Mouse (Mus musculus): ENCODE results near the gene Enah. TPM values are rescaled to one million over a fixed set of nuclear protein-coding genes. Genes with fewer than 3 reads are reported as not detected.

Gene Enah
- polyA plus RNA-seq, 1 experiment from 2014 or later: 36.1 TPM

- Histone ChIP-seq H3K9ac (no peak overlapping the region), H3K4me3 (no peak overlapping the region), H3K27ac (no peak overlapping the region), H3K27me3 (replicated peaks) (no peaks in the 10 kb centered on the region), H3K9me3 (no peaks in the 10 kb centered on the region), H3K4me1 (peaks cover 11% of the 10 kb centered on the region), H3K4me2 (no peak overlapping the region), H3K36me3 (replicated peaks) (no peaks in the 10 kb centered on the region)
- no peak for ATAC-seq (replicated peaks)
- WGBS: 76% methylated on average over 7 of the region's 7 CpGs
These were observed 30.0 kb upstream of the Enah start for GRCm38 (mm10) chr1:182049813-182050212.

- no peak overlapping the region for H3K4me3 ChIP-seq
- H3K4me2 ChIP-seq: no peak overlapping the region
- no peak overlapping the region for H3K27ac ChIP-seq
- 87% methylated on average over 4 of the region's 4 CpGs for WGBS
- H3K9me3 ChIP-seq: no peaks in the 10 kb centered on the region
- H3K27me3 ChIP-seq (replicated peaks): no peaks in the 10 kb centered on the region
- H3K4me1 ChIP-seq: peaks cover 11% of the 10 kb centered on the region
- no peak for ATAC-seq (replicated peaks)
- H3K9ac ChIP-seq: no peak overlapping the region
- H3K36me3 ChIP-seq (replicated peaks): no peaks in the 10 kb centered on the region
These were observed 28.3 kb upstream of the Enah start for GRCm38 (mm10) chr1:182048101-182048500.

GRCm38 (mm10) chr1:182047016-182047690 is 27.4 kb upstream of the Enah start:
- no peak overlapping the region for H3K4me2 ChIP-seq
- H3K9me3 ChIP-seq: no peaks in the 10 kb centered on the region
- ATAC-seq (replicated peaks): no peak
- H3K36me3 ChIP-seq (replicated peaks): no peaks in the 10 kb centered on the region
- H3K4me3 ChIP-seq: no peak overlapping the region
- no peaks in the 10 kb centered on the region for H3K27me3 ChIP-seq (replicated peaks)
- H3K4me1 ChIP-seq: peaks cover 11% of the 10 kb centered on the region
- no peak overlapping the region for H3K9ac ChIP-seq
- WGBS: 86% methylated on average over 3 of the region's 3 CpGs
- H3K27ac ChIP-seq: no peak overlapping the region

GRCm38 (mm10) chr1:182045208-182045607 is 25.4 kb upstream of the Enah start:
- WGBS: 48% methylated on average over 4 of the region's 4 CpGs
- H3K9ac ChIP-seq: no peak overlapping the region
- ATAC-seq (replicated peaks): no peak
- no peaks in the 10 kb centered on the region for H3K9me3 ChIP-seq
- H3K4me3 ChIP-seq: no peak overlapping the region
- H3K27ac ChIP-seq: 0 out of 2 replicates have a peak overlapping the region, but pooled peaks have one; percentile 0
- H3K4me1 ChIP-seq: peaks cover 11% of the 10 kb centered on the region
- H3K4me2 ChIP-seq: no peak overlapping the region
- H3K27me3 ChIP-seq (replicated peaks): no peaks in the 10 kb centered on the region
- no peaks in the 10 kb centered on the region for H3K36me3 ChIP-seq (replicated peaks)

GRCm38 (mm10) chr1:182040538-182040937 is 20.7 kb upstream of the Enah start:
- ATAC-seq (replicated peaks): no peak
- H3K27ac ChIP-seq: no peak overlapping the region
- no peak overlapping the region for H3K4me3 ChIP-seq
- no peaks in the 10 kb centered on the region for H3K27me3 ChIP-seq (replicated peaks)
- no peak overlapping the region for H3K4me2 ChIP-seq
- 93% methylated on average over 3 of the region's 3 CpGs for WGBS
- no peaks in the 10 kb centered on the region for H3K36me3 ChIP-seq (replicated peaks)
- H3K9ac ChIP-seq: no peak overlapping the region
- H3K4me1 ChIP-seq: peaks cover 7% of the 10 kb centered on the region
- no peaks in the 10 kb centered on the region for H3K9me3 ChIP-seq

- Histone ChIP-seq H3K9me3 (no peaks in the 10 kb centered on the region), H3K4me2 (no peak overlapping the region), H3K27ac (no peak overlapping the region), H3K4me1 (no peaks in the 10 kb centered on the region), H3K9ac (no peak overlapping the region), H3K4me3 (no peak overlapping the region), H3K27me3 (replicated peaks) (no peaks in the 10 kb centered on the region), H3K36me3 (replicated peaks) (no peaks in the 10 kb centered on the region)
- ATAC-seq (replicated peaks): no peak
These were observed 12.0 kb upstream of the Enah start for GRCm38 (mm10) chr1:182031757-182032156.

- Histone ChIP-seq H3K27me3 (replicated peaks) (no peaks in the 10 kb centered on the region), H3K36me3 (replicated peaks) (no peaks in the 10 kb centered on the region), H3K27ac (no peak overlapping the region), H3K9me3 (no peaks in the 10 kb centered on the region), H3K4me2 (no peak overlapping the region), H3K9ac (no peak overlapping the region), H3K4me3 (no peak overlapping the region), H3K4me1 (no peaks in the 10 kb centered on the region)
- ATAC-seq (replicated peaks): no peak
- 83% methylated on average over 6 of the region's 6 CpGs for WGBS
These were observed 11.3 kb upstream of the Enah start for GRCm38 (mm10) chr1:182031066-182031465.

GRCm38 (mm10) chr1:182029989-182030649 is 10.3 kb upstream of the Enah start:
- H3K36me3 ChIP-seq (replicated peaks): no peaks in the 10 kb centered on the region

GRCm38 (mm10) chr1:182028231-182029210 is 8.7 kb upstream of the Enah start:
- ATAC-seq (replicated peaks): no peak

More at GRCm38 (mm10) chr1:182029989-182030649, 10.3 kb upstream of the Enah start:
- H3K4me2 ChIP-seq: no peak overlapping the region
- no peak overlapping the region for H3K4me3 ChIP-seq
- no peaks in the 10 kb centered on the region for H3K27me3 ChIP-seq (replicated peaks)
- no peak overlapping the region for H3K9ac ChIP-seq
- H3K4me1 ChIP-seq: no peaks in the 10 kb centered on the region
- 73% methylated on average over 5 of the region's 5 CpGs for WGBS
- no peak for ATAC-seq (replicated peaks)
- no peaks in the 10 kb centered on the region for H3K9me3 ChIP-seq
- H3K27ac ChIP-seq: no peak overlapping the region

GRCm38 (mm10) chr1:182027426-182027979 is 7.7 kb upstream of the Enah start:
- Histone ChIP-seq H3K36me3 (replicated peaks) (no peaks in the 10 kb centered on the region), H3K4me1 (no peaks in the 10 kb centered on the region), H3K27me3 (replicated peaks) (no peaks in the 10 kb centered on the region), H3K9ac (no peak overlapping the region), H3K4me3 (no peak overlapping the region), H3K9me3 (no peaks in the 10 kb centered on the region), H3K4me2 (no peak overlapping the region), H3K27ac (no peak overlapping the region)
- ATAC-seq (replicated peaks): no peak
- WGBS: 64% methylated on average over 9 of the region's 9 CpGs

More at GRCm38 (mm10) chr1:182028231-182029210, 8.7 kb upstream of the Enah start:
- Histone ChIP-seq H3K36me3 (replicated peaks) (no peaks in the 10 kb centered on the region), H3K9ac (no peak overlapping the region), H3K4me2 (no peak overlapping the region), H3K27ac (no peak overlapping the region), H3K9me3 (no peaks in the 10 kb centered on the region), H3K4me1 (no peaks in the 10 kb centered on the region), H3K27me3 (replicated peaks) (no peaks in the 10 kb centered on the region), H3K4me3 (no peak overlapping the region)
- WGBS: 86% methylated on average over 25 of the region's 25 CpGs

GRCm38 (mm10) chr1:182026821-182027220 is 7.0 kb upstream of the Enah start:
- no peaks in the 10 kb centered on the region for H3K27me3 ChIP-seq (replicated peaks)
- ATAC-seq (replicated peaks): no peak
- H3K4me1 ChIP-seq: peaks cover 2% of the 10 kb centered on the region; the same call in 1 of the 2 replicates
- H3K4me3 ChIP-seq: no peak overlapping the region
- H3K36me3 ChIP-seq (replicated peaks): no peaks in the 10 kb centered on the region
- H3K9me3 ChIP-seq: no peaks in the 10 kb centered on the region
- H3K27ac ChIP-seq: no peak overlapping the region
- no peak overlapping the region for H3K4me2 ChIP-seq
- no peak overlapping the region for H3K9ac ChIP-seq
- WGBS: 88% methylated on average over 5 of the region's 5 CpGs

- H3K4me1 ChIP-seq: peaks cover 9% of the 10 kb centered on the region
- ATAC-seq (replicated peaks): no peak
- H3K4me2 ChIP-seq: no peak overlapping the region
- H3K9ac ChIP-seq: no peak overlapping the region
- no peaks in the 10 kb centered on the region for H3K36me3 ChIP-seq (replicated peaks)
- H3K27me3 ChIP-seq (replicated peaks): no peaks in the 10 kb centered on the region
- WGBS: 78% methylated on average over 7 of the region's 7 CpGs
- H3K27ac ChIP-seq: no peak overlapping the region
- H3K9me3 ChIP-seq: no peaks in the 10 kb centered on the region
- H3K4me3 ChIP-seq: no peak overlapping the region
These were observed 6.3 kb upstream of the Enah start for GRCm38 (mm10) chr1:182026120-182026519.

Data from midbrain, embryonic 15.5 days (tissue).